Mouse (Mus musculus) spleen, embryonic (tissue): ENCODE data around the gene Smim1.

Experiments
- CTCF ChIA-PET: fragments of 350-600 bp; sonication (Branson Sonifier 250); formaldehyde crosslinking; loops from one replicate; lab custom pipeline; 2022; lab: Charles Lee

Smim1 gene

GRCm38 (mm10) chr4:154025641-154026440 is at the start of gene Smim1:
TSS of gene Smim1 (minus strand) at chr4:154026230.
- CTCF ChIA-PET = no interaction called here

DNA sequence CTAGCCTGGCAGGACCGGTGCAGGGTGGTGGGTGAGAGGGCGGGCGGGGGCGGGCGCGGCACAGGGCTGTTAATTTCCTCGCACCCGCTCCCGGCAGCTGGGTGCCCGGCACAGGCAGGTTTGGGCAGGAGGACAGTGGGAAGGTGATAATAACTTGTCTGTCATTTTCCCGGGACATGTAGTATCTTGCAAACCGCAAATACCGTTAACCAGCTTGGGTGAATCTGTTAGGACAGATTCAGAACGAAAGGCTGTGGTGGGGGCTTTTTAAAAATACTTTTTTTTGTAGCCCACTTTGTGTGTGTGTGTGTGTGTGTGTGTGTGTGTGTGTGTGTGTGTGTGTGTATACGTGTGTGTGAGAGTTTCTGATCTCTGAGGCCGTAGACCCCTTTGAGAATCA is 45.9 kb upstream of the Smim1 start:
- CTCF ChIA-PET = no interaction called here

DNA sequence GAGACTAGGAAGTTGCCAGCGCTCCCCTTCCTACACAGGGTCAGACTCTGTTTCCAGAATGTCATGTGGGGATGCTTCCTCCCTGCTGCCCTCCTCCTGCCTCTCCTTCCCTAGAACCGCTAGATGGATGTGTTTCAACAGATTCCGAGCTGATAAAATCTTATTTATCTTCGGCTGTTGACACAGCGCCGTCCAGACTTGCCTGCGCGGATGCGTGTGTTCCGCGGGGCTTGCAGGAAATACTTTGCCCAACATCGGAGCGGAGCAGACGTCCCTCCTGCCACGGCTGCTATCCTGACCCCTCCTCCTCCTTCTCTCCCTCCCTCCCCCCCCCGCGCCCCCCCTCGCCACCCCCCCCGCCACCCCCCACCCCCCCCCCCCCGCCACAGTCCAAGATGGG is 45.5 kb upstream of the Smim1 start:
- CTCF ChIA-PET = no interaction called here

DNA sequence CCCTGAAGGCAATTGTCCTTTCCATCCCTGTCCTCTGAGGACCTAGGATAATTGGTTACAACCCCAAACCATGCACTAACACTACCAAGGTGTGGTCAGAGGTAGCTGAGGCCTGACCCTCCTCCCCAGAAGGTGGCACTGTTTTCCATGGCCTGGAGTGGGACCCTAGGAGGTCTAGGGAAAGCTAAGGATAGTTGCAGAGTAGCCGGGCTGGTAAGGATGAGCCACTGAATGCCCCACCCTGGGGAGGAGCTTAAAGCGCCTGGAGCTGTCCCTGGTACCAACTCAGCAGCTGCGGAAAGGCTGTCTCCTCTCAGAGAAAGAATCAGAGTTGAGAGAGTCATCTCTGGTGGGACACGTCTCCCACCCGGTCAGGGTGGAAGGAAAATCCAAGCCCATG is 44.9 kb upstream of the Smim1 start:
- CTCF ChIA-PET = no interaction called here

DNA sequence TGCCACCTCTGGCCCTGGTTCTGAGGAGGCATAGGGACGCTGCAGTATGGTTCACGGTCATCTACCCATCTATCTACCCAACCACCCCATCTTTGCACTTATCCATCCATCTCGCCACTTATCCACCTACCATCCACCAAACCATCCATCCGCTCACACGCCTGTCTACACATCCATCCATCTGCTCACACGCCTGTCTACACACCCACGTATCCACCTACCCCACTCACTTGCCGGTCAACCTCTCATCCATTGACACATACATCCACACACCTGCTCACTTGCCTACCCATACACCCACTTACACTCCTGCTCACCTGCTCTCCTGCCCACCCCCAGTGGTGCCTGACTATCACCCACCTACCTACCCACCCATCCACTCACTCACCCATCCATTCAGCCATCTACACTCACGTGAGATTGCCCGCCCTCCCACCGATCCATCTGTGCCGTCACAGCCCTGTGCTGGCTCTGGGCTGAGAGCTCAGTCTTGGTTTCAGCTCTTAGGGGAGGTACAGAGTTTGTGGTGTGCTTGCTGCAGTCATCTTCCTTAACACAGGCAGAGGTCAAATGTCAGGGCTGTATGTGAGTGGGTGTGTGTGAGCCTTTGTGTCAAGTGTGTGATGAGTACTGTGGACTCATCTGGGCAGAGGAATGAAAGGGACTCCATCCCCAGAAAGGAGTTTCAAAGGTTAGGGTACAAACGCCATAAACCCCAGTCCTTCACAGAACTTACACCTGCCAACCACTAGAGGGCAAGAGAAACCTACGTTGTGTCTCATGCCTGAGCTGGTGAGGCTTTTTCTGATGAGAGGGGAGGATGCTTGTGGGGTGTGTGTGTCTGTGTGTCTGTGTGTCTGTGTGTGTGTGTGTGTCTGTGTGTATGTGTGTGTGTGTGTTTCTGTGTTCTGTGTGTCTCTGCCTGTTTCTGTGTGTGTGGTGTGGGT is 39.1 kb upstream of the Smim1 start:
- CTCF ChIA-PET = interaction anchor here (0.7 kb wide), 2 partner anchors 79 to 144 kb away, joined by 3 to 11 read pairs; no protein-coding TSS in a partner anchor

DNA sequence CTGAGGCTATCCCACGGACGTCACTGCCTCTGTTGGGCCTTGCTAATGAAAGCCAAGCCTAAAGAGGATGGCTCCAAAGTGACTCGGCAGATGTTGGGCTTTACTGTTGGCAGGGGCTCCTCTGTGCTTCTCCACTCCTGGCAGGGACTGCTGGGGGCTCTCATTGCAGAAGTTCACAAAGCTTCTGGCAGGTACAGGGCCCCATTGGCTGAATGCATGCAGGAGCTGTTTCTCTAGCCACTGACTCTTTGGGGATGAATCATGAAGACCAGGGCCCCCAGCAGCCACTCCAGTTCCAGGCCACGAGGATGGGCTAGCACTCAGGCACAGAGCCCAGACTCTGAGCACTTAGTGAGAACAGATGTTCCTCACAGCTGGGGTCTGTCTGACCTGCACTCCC is 31.7 kb upstream of the Smim1 start:
- CTCF ChIA-PET = no interaction called here

DNA sequence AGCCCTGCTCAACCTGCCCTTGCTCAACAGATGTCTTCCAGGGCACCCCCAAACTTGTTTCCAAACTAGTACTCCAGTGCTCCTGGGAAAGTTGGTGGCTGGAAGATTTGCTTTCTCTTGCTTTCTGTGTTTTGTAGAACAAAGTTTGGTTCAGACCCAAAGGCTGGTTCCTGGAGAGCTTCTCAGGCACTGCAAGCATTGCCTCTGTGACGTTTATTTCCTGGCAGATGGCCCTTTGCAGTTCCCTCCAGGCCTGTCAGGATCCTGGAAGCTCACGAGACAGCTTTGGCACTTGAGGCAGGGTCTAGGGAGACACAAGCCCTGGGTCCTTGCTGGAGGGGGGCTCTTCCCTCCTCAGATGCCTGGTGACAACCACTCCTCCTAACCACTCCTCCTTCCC is 30.6 kb upstream of the Smim1 start:
- CTCF ChIA-PET = no interaction called here

DNA sequence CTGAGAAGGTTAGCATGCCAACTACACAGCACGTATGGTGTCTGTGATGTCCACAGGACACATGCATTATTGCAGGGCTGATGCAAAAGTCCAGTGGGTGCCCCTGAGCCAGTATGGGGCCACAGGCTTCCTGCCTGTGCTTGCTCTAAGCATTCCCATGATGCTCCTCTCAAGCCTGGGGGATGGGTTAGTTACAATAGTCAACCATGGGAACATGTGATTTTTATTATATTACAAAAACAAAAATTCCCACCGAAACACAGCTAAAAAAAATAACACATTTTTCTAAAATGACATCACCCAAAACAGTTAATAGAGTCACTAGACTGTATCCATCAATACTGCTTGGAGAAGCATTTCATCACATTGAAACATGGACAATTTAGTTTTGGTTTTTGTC is 30.0 kb upstream of the Smim1 start:
- CTCF ChIA-PET = no interaction called here

DNA sequence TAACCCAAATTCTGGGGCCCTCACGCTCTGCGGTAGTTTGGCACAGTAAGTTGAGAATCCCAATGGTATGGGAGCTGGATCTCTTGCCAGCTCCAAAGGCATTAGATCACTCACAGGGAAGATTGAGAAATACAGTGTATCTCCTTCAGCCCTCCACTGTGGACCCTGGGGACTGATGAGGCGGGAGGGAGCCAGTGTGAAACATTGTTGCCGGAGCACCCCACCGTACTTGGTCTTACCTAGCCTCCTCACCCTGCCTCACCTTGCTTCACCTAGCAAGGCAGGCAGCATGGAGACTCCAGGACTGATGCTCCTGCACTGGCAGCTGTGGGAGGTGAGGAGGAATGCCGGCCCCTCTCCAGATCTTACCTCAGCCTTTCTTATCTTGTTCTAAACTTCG is 29.5 kb upstream of the Smim1 start:
- CTCF ChIA-PET = no interaction called here

DNA sequence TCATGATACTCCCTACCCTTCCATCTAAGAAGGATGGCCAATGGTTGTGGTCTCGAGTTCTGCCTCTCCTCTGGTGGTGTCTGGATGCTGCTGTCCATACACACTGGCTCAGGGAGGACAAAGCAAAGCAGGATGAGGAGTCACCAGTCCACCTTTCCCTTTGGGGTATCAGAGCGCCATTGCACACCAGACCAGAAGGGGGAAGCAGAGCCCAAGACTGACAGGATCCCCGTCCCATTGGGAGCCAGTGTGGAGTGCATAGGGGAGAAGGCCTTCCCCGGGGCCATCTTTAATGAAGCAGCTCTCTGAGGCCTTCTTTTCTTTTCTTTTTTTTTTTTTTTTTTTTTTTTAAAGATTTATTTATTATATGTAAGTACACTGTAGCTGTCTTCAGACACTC is 27.0 kb upstream of the Smim1 start:
- CTCF ChIA-PET = no interaction called here

DNA sequence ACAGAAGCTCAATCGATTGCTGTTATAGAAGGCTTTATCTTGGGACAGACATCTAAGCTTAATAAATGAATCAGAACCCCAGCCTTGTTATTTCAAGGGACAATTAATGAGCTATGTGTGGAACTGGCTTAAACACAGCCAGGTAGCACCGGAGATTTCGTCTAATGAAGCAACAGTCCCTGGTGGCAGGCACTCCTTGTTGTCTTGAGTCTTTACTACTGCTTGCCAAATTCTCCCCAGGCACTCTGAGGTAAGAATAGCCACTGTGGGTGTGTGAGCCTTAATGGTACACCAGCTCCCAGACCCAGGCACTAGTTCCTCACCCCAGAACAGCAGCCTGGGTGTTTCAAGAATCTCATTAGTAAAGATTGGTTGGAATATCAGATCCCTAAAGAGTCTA is 25.4 kb upstream of the Smim1 start:
- CTCF ChIA-PET = no interaction called here

- CTCF ChIA-PET = no interaction called here
Measured at GRCm38 (mm10) chr4:154045837-154046236, 19.8 kb upstream of the Smim1 start.

DNA sequence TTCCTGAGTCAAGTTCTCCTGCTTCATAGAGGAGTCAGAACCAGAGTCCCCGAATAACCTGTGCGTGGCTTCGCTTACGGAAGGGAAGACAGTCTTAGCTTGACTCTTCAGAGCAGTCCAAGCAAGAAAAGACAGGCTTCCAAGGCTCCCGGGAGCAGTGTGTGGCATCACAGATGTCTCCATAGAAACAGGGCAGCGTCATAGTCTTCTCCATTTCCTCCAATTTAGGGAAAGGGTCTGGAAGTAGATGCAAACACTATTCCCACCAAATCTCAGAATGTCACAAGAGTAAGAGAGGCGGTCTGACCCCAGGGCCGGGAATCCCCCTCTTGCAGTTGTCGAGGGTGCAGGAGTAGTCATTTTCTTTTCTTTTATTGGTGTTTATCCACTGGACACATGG is 16.5 kb upstream of the Smim1 start, which contains the start of gene Ccdc27:
Ccdc27 (minus strand) TSS at position 101 of the 400 bp plus-strand sequence.
- CTCF ChIA-PET = no interaction called here

DNA sequence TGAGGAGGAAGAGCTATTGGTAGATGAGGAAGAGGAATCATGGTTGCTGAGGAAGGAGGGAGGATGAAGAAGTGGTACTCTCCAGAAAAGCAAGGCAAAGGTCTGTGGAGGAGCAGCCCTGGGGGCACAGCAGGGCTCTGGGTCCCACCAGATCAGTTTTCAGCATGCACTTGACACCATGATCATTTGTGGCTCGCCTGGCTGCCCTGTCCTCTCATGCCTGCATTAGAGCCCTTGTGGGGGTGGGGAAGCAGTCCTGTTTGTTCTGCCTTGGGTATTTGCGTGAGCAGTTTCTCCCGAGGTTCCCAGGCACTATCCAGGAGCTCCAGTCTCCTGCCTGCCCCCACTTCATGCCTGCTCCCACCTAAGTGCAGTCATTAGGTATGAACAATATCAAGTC is 11.1 kb upstream of the Smim1 start:
- CTCF ChIA-PET = no interaction called here

DNA sequence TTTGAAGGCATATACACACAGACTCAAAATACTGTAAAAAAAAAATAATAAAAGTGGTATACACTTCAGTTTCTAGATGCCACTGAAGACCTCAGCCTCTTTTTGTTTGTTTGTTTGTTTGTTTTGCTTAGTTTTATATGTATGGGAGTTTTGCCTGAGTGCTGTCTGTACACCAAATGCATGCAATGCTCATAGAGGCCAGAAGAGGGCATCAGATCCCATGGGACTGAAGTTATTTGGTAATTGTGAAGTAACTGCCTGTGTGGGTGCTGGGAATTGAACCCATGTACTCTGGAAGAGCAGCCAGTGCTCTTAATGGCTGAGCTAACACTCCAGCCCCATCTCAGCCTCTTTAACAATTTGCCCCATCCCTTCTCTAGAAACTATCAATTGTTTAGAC is 2.6 kb upstream of the Smim1 start:
- CTCF ChIA-PET = no interaction called here

DNA sequence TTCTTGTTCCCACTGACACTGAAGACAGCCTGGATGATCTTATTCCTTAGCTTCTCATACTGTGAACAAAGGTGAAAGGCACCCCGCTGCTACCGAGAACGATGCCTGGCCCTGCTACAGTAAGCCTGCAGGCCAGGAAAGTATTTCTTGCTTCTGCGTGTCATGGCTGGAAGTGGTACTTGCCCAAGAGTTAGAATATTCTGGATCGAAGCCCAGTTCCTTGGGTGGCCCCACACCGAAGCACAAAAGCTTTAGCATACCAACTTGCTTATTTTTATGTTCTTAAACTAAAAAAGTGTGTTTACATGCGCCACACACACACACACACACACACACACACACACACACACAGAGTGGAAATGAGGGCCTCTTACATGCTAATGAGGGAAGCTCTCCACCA is 2.0 kb upstream of the Smim1 start:
- CTCF ChIA-PET = interaction anchor here (0.7 kb wide), 1 partner anchor 18 kb away, joined by 4 read pairs; no protein-coding TSS in a partner anchor

- CTCF ChIA-PET = no interaction called here
Measured at GRCm38 (mm10) chr4:154026441-154026761, 371 bp upstream of the Smim1 start.

- CTCF ChIA-PET = interaction anchor here (0.6 kb wide), 1 partner anchor 29 kb away, joined by 5 read pairs; no protein-coding TSS in a partner anchor
Measured at GRCm38 (mm10) chr4:154024729-154025521, 1.1 kb downstream of the Smim1 start.

GRCm38 (mm10) chr4:154023754-154024601 is 2.1 kb downstream of the Smim1 start:
- CTCF ChIA-PET = interaction anchor here (0.6 kb wide), 1 partner anchor 28 kb away, joined by 5 read pairs; no protein-coding TSS in a partner anchor

DNA sequence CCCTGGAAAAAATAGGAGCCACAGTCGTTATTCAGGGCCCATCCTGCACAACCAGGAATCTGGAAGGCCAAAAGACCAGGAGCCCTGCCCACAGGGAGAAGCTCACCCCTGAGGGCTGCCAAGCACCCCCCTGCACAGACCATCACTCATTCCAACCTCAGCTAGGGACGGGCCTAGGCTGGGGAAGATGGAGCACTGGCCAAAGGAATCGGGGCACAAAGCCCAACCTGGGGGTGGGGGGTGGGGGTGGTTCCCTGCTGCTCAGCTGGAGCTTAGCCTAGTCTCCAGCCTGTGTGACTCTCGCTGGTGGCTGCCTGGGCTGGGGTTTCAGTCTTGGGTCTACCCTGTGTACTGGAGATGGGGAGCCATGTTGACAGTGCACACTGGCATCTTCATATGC is 3.2 kb downstream of the Smim1 start:
- CTCF ChIA-PET = no interaction called here

DNA sequence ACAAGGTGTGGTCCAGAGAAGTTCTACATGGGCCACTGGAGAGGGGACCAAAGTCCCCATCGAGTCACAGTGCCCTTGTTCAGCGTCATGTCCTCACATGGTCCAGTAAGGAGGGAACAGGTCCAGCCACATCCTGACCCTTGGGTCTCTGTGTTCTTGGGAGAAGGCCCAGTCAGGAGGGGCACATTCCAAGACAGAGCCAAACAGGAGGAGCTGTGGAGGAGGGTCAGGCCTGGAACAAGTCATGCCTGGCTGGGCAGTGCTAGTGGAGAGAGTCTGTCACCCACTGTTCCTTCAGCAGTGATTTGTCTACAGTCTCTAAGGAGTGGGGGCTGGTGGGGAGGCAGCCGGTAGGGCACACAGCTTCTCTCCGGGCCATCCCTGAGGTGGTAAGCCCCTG is 3.6 kb downstream of the Smim1 start:
- CTCF ChIA-PET = no interaction called here
